Mouse (Mus musculus) layer of hippocampus, postnatal 10 days (tissue): ENCODE data around the gene Vmn1r9. TPM values are rescaled to one million over a fixed set of nuclear protein-coding genes. Genes with fewer than 3 reads are reported as not detected.
"Not testable (repeated sequence)": the region's sequence is repeated elsewhere in the genome, so short reads cannot be mapped to it uniquely, and the experiment has no call there.

Source experiments
- DNase-seq, 2 experiments: peaks; one replicate each; pipeline ENCODE4 v3.0.0; 2021; ENCODE audit warnings: low spot score in 2 of 2
- long read RNA-seq: library from polyadenylated mRNA; stranded (forward); transcript quantifications from one replicate; pipeline ENCODE4 v2.0.0, GENCODE M21; 2023
- total RNA-seq, 2 experiments: library from RNA; stranded (reverse); gene quantifications; 2 replicates each; pipeline ENCODE4 v1.2.3; 2021

The Vmn1r9 gene
- not detected for total RNA-seq
- long read RNA-seq: 0 reads

DNA sequence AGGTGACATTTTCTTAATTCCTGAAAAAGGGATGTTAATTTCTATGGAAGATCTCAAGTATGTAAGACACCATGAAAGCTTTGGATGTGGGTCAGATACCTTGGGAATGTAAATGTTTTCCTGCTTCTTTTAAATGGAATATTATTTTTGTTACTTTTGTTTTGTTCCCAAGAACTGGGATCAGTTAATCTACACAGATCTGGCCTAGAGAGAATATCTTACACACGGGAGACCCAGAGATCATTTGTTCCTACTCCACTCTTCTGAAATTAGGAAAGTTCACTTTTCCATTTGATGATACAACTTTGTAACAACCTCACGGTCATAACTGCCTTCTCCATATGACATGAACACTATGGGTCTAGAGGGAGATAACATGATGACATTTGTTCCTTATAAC lies at the start of gene Vmn1r9:
Gene Vmn1r9, plus strand, starts transcription at position 301 of the 400 bp plus-strand sequence.
- no peak for DNase-seq

DNA sequence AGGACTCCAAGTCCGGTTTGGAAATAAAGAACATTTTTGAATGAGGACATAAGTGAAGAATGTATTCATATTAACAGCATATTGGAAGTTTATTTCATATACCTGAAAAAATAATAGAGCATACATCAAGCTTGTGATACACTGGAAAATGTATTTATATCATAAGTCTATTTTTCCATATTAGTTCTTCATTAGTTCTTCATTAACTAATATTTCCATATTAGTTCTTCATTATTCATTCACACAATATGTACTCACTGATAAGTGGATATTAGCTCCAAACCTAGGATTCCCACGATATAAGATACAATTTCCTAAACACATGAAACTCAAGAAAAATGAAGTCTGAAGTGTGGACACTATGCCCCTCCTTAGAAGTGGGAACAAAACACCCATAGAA lies 41.4 kb upstream of the Vmn1r9 start, which contains the start of gene Vmn1r7:
Gene Vmn1r7, minus strand, starts transcription at position 101 of the 400 bp plus-strand sequence.
- not testable (repeated sequence) for DNase-seq

DNA sequence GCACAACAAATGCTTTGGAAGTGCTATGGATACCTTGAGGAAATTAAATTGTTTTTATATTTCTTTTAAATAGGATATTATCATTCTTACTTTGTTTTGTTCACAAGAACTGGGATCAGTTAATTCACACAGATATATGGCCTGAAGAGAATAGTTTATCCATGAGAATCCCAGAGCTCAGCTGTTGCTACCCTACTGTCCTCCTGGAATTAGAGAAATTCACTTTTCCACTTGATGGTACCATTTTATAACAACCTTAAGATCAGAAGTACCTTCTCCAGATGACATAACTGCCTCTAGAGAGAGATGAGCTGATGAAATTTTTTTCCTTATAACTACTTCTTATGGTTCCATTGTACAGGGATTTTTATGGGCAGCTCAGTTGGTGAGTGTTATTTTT lies 34.6 kb upstream of the Vmn1r9 start, which contains the start of gene Vmn1r8:
Gene Vmn1r8, plus strand, starts transcription at position 301 of the 400 bp plus-strand sequence.
- DNase-seq: no peak

DNA sequence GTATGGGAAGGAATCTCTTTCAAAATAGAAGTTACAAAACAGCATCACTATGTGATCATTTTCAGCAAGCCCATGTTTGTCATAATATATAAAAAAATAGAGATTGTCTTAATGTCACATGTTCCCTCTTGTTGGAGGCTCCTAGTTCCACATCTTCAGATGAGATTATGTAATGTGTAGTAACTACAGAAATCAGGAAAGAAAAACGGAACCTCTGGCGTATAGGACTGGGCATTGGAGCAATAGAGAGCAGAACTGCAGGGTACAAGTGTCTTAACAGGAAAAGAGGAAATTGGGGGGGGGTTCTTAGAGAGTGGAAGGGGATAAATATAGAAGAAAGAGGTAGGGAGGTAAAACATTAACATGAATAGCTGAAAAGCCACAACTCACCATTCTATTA lies 31.9 kb upstream of the Vmn1r9 start:
- DNase-seq: no peak

DNA sequence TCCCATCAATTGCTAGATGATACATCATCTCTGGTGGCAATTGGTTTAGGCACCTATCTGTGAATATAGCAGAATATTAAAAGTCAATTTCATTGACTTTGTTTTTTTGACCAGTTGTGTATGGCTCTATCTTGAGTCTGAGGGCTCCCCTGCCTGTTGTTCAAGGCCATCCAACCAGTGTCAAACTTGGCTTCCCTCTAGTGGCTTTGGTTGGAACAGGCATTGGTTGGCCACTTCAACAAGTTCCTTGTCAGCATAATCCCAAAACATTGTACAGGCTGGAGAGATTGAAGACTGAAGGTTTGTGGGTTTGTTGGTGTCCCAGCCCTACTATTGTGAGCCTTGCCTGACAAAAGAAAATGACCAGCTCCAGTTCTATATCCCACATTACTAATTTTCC lies 2.9 kb upstream of the Vmn1r9 start:
- no peak for DNase-seq

DNA sequence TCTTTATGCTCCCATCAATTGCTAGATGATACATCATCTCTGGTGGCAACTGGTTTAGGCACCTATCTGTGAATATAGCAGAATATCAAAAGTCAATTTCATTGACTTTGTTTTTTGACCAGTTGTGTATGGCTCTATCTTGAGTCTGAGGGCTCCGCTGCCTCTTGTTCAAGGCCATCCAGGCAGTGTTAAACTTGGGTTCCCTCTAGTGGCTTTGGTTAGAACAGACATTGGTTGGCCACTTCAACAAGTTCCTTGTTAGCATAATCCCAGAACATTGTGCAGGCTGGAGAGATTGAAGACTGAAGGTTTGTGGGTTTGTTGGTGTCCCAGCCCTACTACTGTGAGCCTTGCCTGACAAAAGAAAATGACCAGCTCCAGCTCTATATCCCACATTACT lies 39.8 kb downstream of the Vmn1r9 start:
- no peak for DNase-seq

DNA sequence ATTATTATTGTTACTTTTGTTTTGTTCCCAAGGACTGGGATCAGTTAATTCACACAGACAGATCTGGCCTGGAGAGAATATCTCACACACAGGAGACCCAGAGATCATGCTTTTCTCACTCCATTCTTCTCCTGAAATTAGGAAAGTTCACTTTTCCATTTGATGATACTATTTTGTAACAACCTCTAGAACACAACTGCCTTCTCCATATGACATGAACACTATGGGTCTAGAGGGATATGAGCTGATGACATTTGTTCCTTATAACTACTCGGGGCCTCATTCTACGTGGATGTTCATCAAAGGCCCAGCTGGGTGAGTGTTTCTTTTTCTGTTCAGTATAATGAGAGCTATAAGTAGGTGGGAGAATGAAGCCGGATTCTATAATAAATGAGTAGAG lies 42.6 kb downstream of the Vmn1r9 start, which contains the start of gene Vmn1r10:
Gene Vmn1r10, plus strand, starts transcription at position 301 of the 400 bp plus-strand sequence.
- DNase-seq: no peak

Other genes with a start within 250 kb of the Vmn1r9 start
- gene Fkbp9, start 234.7 kb upstream of the Vmn1r9 start, total RNA-seq: 10 to 100 TPM; 39.0 to 40.2 TPM
- 10 to 100 TPM; 50.0 to 51.5 TPM for gene Nt5c3, start 142.9 kb upstream of the Vmn1r9 start, total RNA-seq
- gene Vmn1r4, start 142.8 kb upstream of the Vmn1r9 start, total RNA-seq: under 1 TPM; 0.23 to 0.36 TPM
- not detected for gene Vmn1r5, start 96.5 kb upstream of the Vmn1r9 start, total RNA-seq
- not detected for gene Vmn1r6, start 69.5 kb upstream of the Vmn1r9 start, total RNA-seq
- gene Vmn1r7, start 41.5 kb upstream of the Vmn1r9 start, total RNA-seq: not detected
- gene Vmn1r8, start 34.5 kb upstream of the Vmn1r9 start, total RNA-seq: not detected
- gene Vmn1r10, start 42.7 kb downstream of the Vmn1r9 start, total RNA-seq: not detected
- not detected for gene Vmn1r11, start 66.7 kb downstream of the Vmn1r9 start, total RNA-seq
- gene Vmn1r12, start 90.1 kb downstream of the Vmn1r9 start, total RNA-seq: not detected
- gene Vmn1r13, start 136.5 kb downstream of the Vmn1r9 start, total RNA-seq: not detected
- not detected for gene Vmn1r14, start 164.9 kb downstream of the Vmn1r9 start, total RNA-seq
- not detected for gene Vmn1r15, start 191.2 kb downstream of the Vmn1r9 start, total RNA-seq